Mouse (Mus musculus) olfactory bulb, adult 2 months (tissue): Measurements from ENCODE around the gene Plscr3. TPM values are rescaled to one million over a fixed set of nuclear protein-coding genes. Genes with fewer than 3 reads are reported as not detected.

Experiments
- H3K27ac ChIP-seq: fragments of 200-500 bp; 2 replicates; pipeline ENCODE4 v1.5.1; 2012; ENCODE audit warnings: low read depth, low read length; ENCODE audit not compliant: insufficient read depth
- H3K4me1 ChIP-seq: fragments of 200-500 bp; 2 replicates; pipeline ENCODE4 v1.6.1; 2012; ENCODE audit warnings: low read length; ENCODE audit not compliant: control insufficient read depth, insufficient read depth
- H3K4me3 ChIP-seq: fragments of 200-500 bp; 2 replicates; pipeline ENCODE4 v1.5.1; 2012; ENCODE audit warnings: mild to moderate bottlenecking, low read depth, low read length, moderate library complexity; ENCODE audit not compliant: insufficient read depth
- CTCF ChIP-seq: fragments of 200-500 bp; IDR thresholded peaks from 2 replicates; pipeline ENCODE4 v1.5.1; 2012; ENCODE audit warnings: low read depth, mild to moderate bottlenecking, low read length, moderate library complexity; ENCODE audit not compliant: insufficient read depth
- POLR2A ChIP-seq: fragments of 200-500 bp; IDR thresholded peaks from 2 replicates; pipeline ENCODE4 v1.6.1; 2012; ENCODE audit warnings: mild to moderate bottlenecking, low read depth, low read length, moderate library complexity; ENCODE audit not compliant: insufficient read depth
- WGBS: fragments of 180-500 bp; shearing (Covaris S2); methylation state at CpG from one replicate; pipeline ENCODE4 v1.1.7; 2018; 5-methylcytosine and 5-hydroxymethylcytosine counted together
- polyA plus RNA-seq: library from polyadenylated mRNA; stranded (reverse); fragments of >200 nt; gene quantifications from 2 replicates; pipeline ENCODE4 v1.2.4, GENCODE M21; 2012; ENCODE audit warnings: low replicate concordance; ENCODE audit not compliant: missing spikeins, insufficient read depth, insufficient read length

Plscr3 gene
- polyA plus RNA-seq, 1 experiment: not detected

GRCm38 (mm10) chr11:69880853-69881603 lies 34.9 kb downstream of the Plscr3 start, which contains the start of gene Kctd11:
Gene Kctd11, minus strand, starts transcription at chr11:69881406.
- peaks cover 22% of the 10 kb centered on the region for H3K4me1 ChIP-seq
- peak within 1 kb of the TSS; percentile 48 for H3K4me3 ChIP-seq
- TF ChIP-seq POLR2A (no peak), CTCF (no peak)
- peak within 1 kb of the TSS; percentile 17; the same call in 1 of the 2 replicates for H3K27ac ChIP-seq
- under 1% methylated on average over 46 of the region's 46 CpGs for WGBS

GRCm38 (mm10) chr11:69881787-69882670 lies 35.9 kb downstream of the Plscr3 start:
- no peak for TF ChIP-seq POLR2A
- no peak for TF ChIP-seq CTCF
- Histone ChIP-seq H3K27ac (no peak overlapping the region), H3K4me3 (peak overlapping the region; percentile 48; the same call in 1 of the 2 replicates), H3K4me1 (peaks cover 18% of the 10 kb centered on the region)
- 58% methylated on average over 21 of the region's 21 CpGs for WGBS

- H3K27ac ChIP-seq: no peak overlapping the region
- no peak for TF ChIP-seq CTCF
- TF ChIP-seq POLR2A: no peak
- no peak overlapping the region for H3K4me3 ChIP-seq
- H3K4me1 ChIP-seq: peaks cover 13% of the 10 kb centered on the region
- 68% methylated on average over 4 of the region's 4 CpGs for WGBS
These were observed 36.9 kb downstream of the Plscr3 start for GRCm38 (mm10) chr11:69883066-69883465.

- TF ChIP-seq CTCF: no peak
- TF ChIP-seq POLR2A: no peak
- 82% methylated on average over 8 of the region's 8 CpGs for WGBS
These were observed 37.5 kb downstream of the Plscr3 start for GRCm38 (mm10) chr11:69883527-69884151.

GRCm38 (mm10) chr11:69884240-69884639 lies 38.1 kb downstream of the Plscr3 start:
- Histone ChIP-seq H3K27ac (no peak overlapping the region), H3K4me3 (no peak overlapping the region), H3K4me1 (peaks cover 11% of the 10 kb centered on the region)
- TF ChIP-seq POLR2A (no peak), CTCF (no peak)
- WGBS: 79% methylated on average over 9 of the region's 9 CpGs

More at GRCm38 (mm10) chr11:69883527-69884151, 37.5 kb downstream of the Plscr3 start:
- Histone ChIP-seq H3K27ac (no peak overlapping the region), H3K4me3 (no peak overlapping the region), H3K4me1 (peaks cover 12% of the 10 kb centered on the region)

- Histone ChIP-seq H3K4me1 (peaks cover 11% of the 10 kb centered on the region), H3K27ac (no peak overlapping the region), H3K4me3 (no peak overlapping the region)
- TF ChIP-seq POLR2A (no peak), CTCF (no peak)
- WGBS: 86% methylated on average over 8 of the region's 8 CpGs
These were observed 38.5 kb downstream of the Plscr3 start for GRCm38 (mm10) chr11:69884663-69885062.

GRCm38 (mm10) chr11:69886907-69887635 lies 40.9 kb downstream of the Plscr3 start:
- TF ChIP-seq POLR2A (no peak), CTCF (no peak)
- Histone ChIP-seq H3K4me1 (no peaks in the 10 kb centered on the region), H3K27ac (no peak overlapping the region), H3K4me3 (no peak overlapping the region)
- WGBS: 68% methylated on average over 8 of the region's 8 CpGs

- no peak overlapping the region for H3K4me3 ChIP-seq
- 44% methylated on average over 4 of the region's 4 CpGs for WGBS
- no peak for TF ChIP-seq CTCF
- TF ChIP-seq POLR2A: no peak
- H3K4me1 ChIP-seq: no peaks in the 10 kb centered on the region
- H3K27ac ChIP-seq: no peak overlapping the region; the same call in 1 of the 2 replicates
These were observed 45.3 kb downstream of the Plscr3 start for GRCm38 (mm10) chr11:69891482-69891881.
